Mouse (Mus musculus) CH12.LX (cell line): ENCODE data around the gene Vasp. TPM values are rescaled to one million over a fixed set of nuclear protein-coding genes. Genes with fewer than 3 reads are reported as not detected.

Experiments
- DNase-seq: peaks from one replicate; pipeline ENCODE4 v3.0.0-alpha.2; 2013; ENCODE audit errors: extremely low read depth
- H3K27ac ChIP-seq: 2 replicates; pipeline ENCODE4 v1.5.1; 2012; ENCODE audit warnings: low read depth, mild to moderate bottlenecking, control low read depth, moderate library complexity; ENCODE audit not compliant: insufficient read depth
- H3K27me3 ChIP-seq: replicated peaks from 2 replicates; pipeline ENCODE3; 2012; ENCODE audit warnings: inconsistent platforms
- H3K36me3 ChIP-seq, 2 experiments: replicated peaks in 1 of 2; 2 replicates each; pipeline versions ENCODE3 to v1.6.1; 2012; ENCODE audit warnings: inconsistent platforms in 1 of 2, low read length in 1 of 2, mild to moderate bottlenecking in 1 of 2, mixed read lengths in 1 of 2, moderate library complexity in 1 of 2; ENCODE audit not compliant: control insufficient read depth in 1 of 2, insufficient read depth in 1 of 2
- H3K4me1 ChIP-seq, 2 experiments: 2 replicates each; pipeline ENCODE4 v1.6.1; 2012; ENCODE audit warnings: inconsistent platforms in 1 of 2, moderate library complexity in 1 of 2; ENCODE audit not compliant: insufficient read depth in 2 of 2, control insufficient read depth in 1 of 2
- H3K4me2 ChIP-seq: 2 replicates; pipeline ENCODE4 v1.6.1; 2012; ENCODE audit warnings: low read depth, mild to moderate bottlenecking, control low read depth; ENCODE audit not compliant: poor library complexity, insufficient read depth, severe bottlenecking
- H3K4me3 ChIP-seq, 3 experiments: fragments of 150-350 bp in 1 of 3; sonication (generic) in 1 of 3; replicated peaks in 1 of 3; 2 replicates each; pipeline versions ENCODE3 to v1.5.1; 2011 to 2012; ENCODE audit warnings: low read depth in 2 of 3, low read length in 2 of 3, mild to moderate bottlenecking in 2 of 3, moderate library complexity in 2 of 3, control low read depth in 1 of 3, improper control_type of control experiment in 1 of 3, inconsistent platforms in 1 of 3, mixed read lengths in 1 of 3; ENCODE audit not compliant: poor library complexity in 1 of 3
- H3K79me2 ChIP-seq: replicated peaks from 2 replicates; pipeline ENCODE4 v1.6.1; 2012; ENCODE audit warnings: mild to moderate bottlenecking, moderate library complexity; ENCODE audit not compliant: control insufficient read depth, poor library complexity, insufficient read depth, severe bottlenecking; ENCODE audit errors: extremely low read depth
- H3K9ac ChIP-seq: 2 replicates; pipeline ENCODE4 v1.6.1; 2012; ENCODE audit warnings: low read depth, mild to moderate bottlenecking, control low read depth, moderate library complexity; ENCODE audit not compliant: insufficient read depth
- H3K9me3 ChIP-seq: replicated peaks from 2 replicates; pipeline ENCODE3; 2012; ENCODE audit warnings: low read length, inconsistent platforms, mixed read lengths
- BHLHE40 ChIP-seq: IDR thresholded peaks from 2 replicates; pipeline ENCODE4 v1.6.1; 2011; ENCODE audit warnings: mild to moderate bottlenecking, low read depth, low read length, improper control_type of control experiment
- CHD1 ChIP-seq: IDR thresholded peaks from 2 replicates; pipeline ENCODE4 v1.6.1; 2012; ENCODE audit warnings: low read depth, low read length, improper control_type of control experiment, inconsistent platforms
- CHD2 ChIP-seq: IDR thresholded peaks from 2 replicates; pipeline ENCODE4 v1.6.1; 2011; ENCODE audit warnings: low read length, improper control_type of control experiment
- CTCF ChIP-seq, 2 experiments: IDR thresholded peaks in 1 of 2; conservative IDR thresholded peaks in 1 of 2; 2 replicates each; pipeline ENCODE4 v1.5.1; 2011 to 2012; ENCODE audit warnings: low read depth in 2 of 2, low read length in 2 of 2, improper control_type of control experiment in 1 of 2, inconsistent platforms in 1 of 2, mild to moderate bottlenecking in 1 of 2, moderate library complexity in 1 of 2
- E2F4 ChIP-seq: IDR thresholded peaks from 2 replicates; pipeline ENCODE4 v1.6.1; 2011; ENCODE audit warnings: low read depth, low read length, improper control_type of control experiment; ENCODE audit not compliant: insufficient replicate concordance
- ELF1 ChIP-seq: IDR thresholded peaks from 2 replicates; pipeline ENCODE4 v1.6.1; 2014; ENCODE audit warnings: low read depth, mild to moderate bottlenecking, inconsistent platforms, low read length, improper control_type of control experiment
- EP300 ChIP-seq: IDR thresholded peaks from 2 replicates; pipeline ENCODE4 v1.6.1; 2011; ENCODE audit warnings: low read length, improper control_type of control experiment
- ETS1 ChIP-seq: conservative IDR thresholded peaks from 2 replicates; pipeline ENCODE4 v1.6.1; 2012; ENCODE audit warnings: low read depth, mild to moderate bottlenecking, inconsistent platforms, low read length, improper control_type of control experiment, moderate library complexity
- GABPA ChIP-seq: IDR thresholded peaks from 2 replicates; pipeline ENCODE4 v1.6.1; 2012; ENCODE audit warnings: low read depth, low read length, improper control_type of control experiment, inconsistent platforms; ENCODE audit not compliant: insufficient replicate concordance
- HCFC1 ChIP-seq: IDR thresholded peaks from 2 replicates; pipeline ENCODE4 v1.6.1; 2012; ENCODE audit warnings: low read depth, mild to moderate bottlenecking, inconsistent platforms, low read length, improper control_type of control experiment
- IRF4 ChIP-seq: IDR thresholded peaks from 2 replicates; pipeline ENCODE4 v1.6.1; 2014; ENCODE audit warnings: low read depth, mild to moderate bottlenecking, inconsistent platforms, low read length, improper control_type of control experiment
- JUN ChIP-seq: IDR thresholded peaks from 2 replicates; pipeline ENCODE4 v1.6.1; 2011; ENCODE audit warnings: low read depth, mild to moderate bottlenecking, low read length, improper control_type of control experiment, moderate library complexity; ENCODE audit not compliant: insufficient read depth
- MAFK ChIP-seq: IDR thresholded peaks from 2 replicates; pipeline ENCODE4 v1.6.1; 2011; ENCODE audit warnings: low read length, improper control_type of control experiment; ENCODE audit not compliant: insufficient replicate concordance
- MAX ChIP-seq: IDR thresholded peaks from 2 replicates; pipeline ENCODE4 v1.6.1; 2011; ENCODE audit warnings: low read length, improper control_type of control experiment
- MXI1 ChIP-seq: IDR thresholded peaks from 2 replicates; pipeline ENCODE4 v1.6.1; 2011; ENCODE audit warnings: mild to moderate bottlenecking, low read depth, low read length, improper control_type of control experiment
- NELFE ChIP-seq: IDR thresholded peaks from 2 replicates; pipeline ENCODE4 v1.6.1; 2011; ENCODE audit warnings: low read depth, low read length, improper control_type of control experiment
- NRF1 ChIP-seq: IDR thresholded peaks from 2 replicates; pipeline ENCODE4 v1.6.1; 2014; ENCODE audit warnings: low read depth, mild to moderate bottlenecking, inconsistent platforms, low read length, improper control_type of control experiment, moderate library complexity
- POLR2AphosphoS2 ChIP-seq: IDR thresholded peaks from 2 replicates; pipeline ENCODE4 v1.6.1; 2011; ENCODE audit warnings: low read depth, low read length, improper control_type of control experiment
- RAD21 ChIP-seq: IDR thresholded peaks from 2 replicates; pipeline ENCODE4 v1.6.1; 2011; ENCODE audit warnings: low read depth, mild to moderate bottlenecking, low read length, improper control_type of control experiment, moderate library complexity
- RCOR1 ChIP-seq: conservative IDR thresholded peaks from 2 replicates; pipeline ENCODE4 v1.6.1; 2012; ENCODE audit warnings: low read depth, mild to moderate bottlenecking, inconsistent platforms, low read length, improper control_type of control experiment
- TBP ChIP-seq: conservative IDR thresholded peaks from 2 replicates; pipeline ENCODE4 v1.6.1; 2011; ENCODE audit warnings: low read depth, low read length, improper control_type of control experiment
- ZC3H11A ChIP-seq: IDR thresholded peaks from 2 replicates; pipeline ENCODE4 v1.6.1; 2012; ENCODE audit warnings: low read depth, mild to moderate bottlenecking, inconsistent platforms, low read length, improper control_type of control experiment
- ZNF384 ChIP-seq: IDR thresholded peaks from 2 replicates; pipeline ENCODE4 v1.6.1; 2012; ENCODE audit warnings: low read depth, low read length, improper control_type of control experiment, inconsistent platforms
- dilution Hi-C: fragments of 300-500 bp; cut with MboI; formaldehyde crosslinking; loops from 2 replicates; pipeline ENCODE4 v1.14.3; 2020; ENCODE audit warnings: low sequenced_read_pairs; ENCODE audit not compliant: extremely low pct_unique_long_range_greater_than_20kb, extremely low pct_ligation_motif_present
- in situ Hi-C: fragments of 300-500 bp; cut with MboI; formaldehyde crosslinking; loops from 3 replicates; pipeline ENCODE4 v1.14.3; 2019; ENCODE audit warnings: low sequenced_read_pairs, low pct_ligation_motif_present, low pct_unique_long_range_greater_than_20kb, mixed read lengths
- polyA plus RNA-seq: library from polyadenylated mRNA; unstranded; fragments of >175 nt; gene quantifications from 2 replicates; pipeline ENCODE4 v1.2.1, GENCODE M21; 2012; ENCODE audit warnings: low read depth; ENCODE audit not compliant: insufficient read length
- total RNA-seq, 2 experiments: library from RNA; depleted of rRNA; stranded (reverse); fragments of 300-350 nt in 1 of 2; fragments of >200 nt in 1 of 2; gene quantifications; 2 replicates each; pipeline ENCODE4 v1.2.3; 2012 to 2014

Gene Vasp
- total and polyA plus RNA-seq, 3 experiments, result 114 to 191 (median 125) TPM

GRCm38 (mm10) chr7:19279581-19280114 lies 8.0 kb upstream of the Vasp start, which contains the start of gene Ppm1n:
Gene Ppm1n, minus strand, starts transcription at chr7:19280064.
- in situ Hi-C loops, result loop anchor here (5.0 kb wide), 1 partner anchor 97 kb away; no protein-coding TSS in a partner anchor
- Histone ChIP-seq H3K79me2 (no peaks in the 10 kb centered on the region), H3K36me3 (no peaks in the 10 kb centered on the region), H3K27me3 (peaks cover 18% of the 10 kb centered on the region), H3K9me3 (peaks cover 2% of the 10 kb centered on the region), H3K4me1 (peaks cover 2 to 31% of the 10 kb centered on the region in 2 experiments; a peak in 3 of 4 replicates), H3K4me2 (no peak within 1 kb of the TSS), H3K27ac (no peak within 1 kb of the TSS), H3K9ac (no peak within 1 kb of the TSS), H3K4me3 (no peak within 1 kb of the TSS)
- no peak for DNase-seq
- dilution Hi-C loops, result no loop called here
- TF ChIP-seq MXI1, result no peak
- TF ChIP-seq MAFK, result no peak
- no peak for TF ChIP-seq NELFE
- TF ChIP-seq GABPA, result no peak
- no peak for TF ChIP-seq ZC3H11A
- TF ChIP-seq E2F4, result no peak
- no peak for TF ChIP-seq ELF1
- TF ChIP-seq POLR2AphosphoS2, result no peak
- no peak for TF ChIP-seq CHD2
- no peak for TF ChIP-seq BHLHE40
- no peak for TF ChIP-seq NRF1
- no peak for TF ChIP-seq HCFC1
- no peak for TF ChIP-seq ETS1

- peaks cover 13% of the 10 kb centered on the region for H3K27me3 ChIP-seq
- H3K79me2 ChIP-seq, result no peaks in the 10 kb centered on the region
- H3K27ac ChIP-seq, result no peak overlapping the region
- dilution Hi-C loops (no loop called here), in situ Hi-C loops (no loop called here)
- TF ChIP-seq CTCF (conservative IDR thresholded peaks at IDR 0.05 in 1 of 2, IDR thresholded peaks at IDR 0.05 in 1 of 2; ENCODE audit: low read depth in 2 of 2, low read length in 2 of 2) (no peak), MAX (no peak), ZNF384 (no peak), IRF4 (no peak), BHLHE40 (no peak), TBP (no peak), ZC3H11A (no peak), RAD21 (no peak), MAFK (no peak), RCOR1 (no peak), POLR2AphosphoS2 (no peak), CHD1 (no peak), EP300 (no peak), NRF1 (no peak), JUN (no peak)
- H3K36me3 ChIP-seq, result no peaks in the 10 kb centered on the region
- H3K4me3 ChIP-seq, result no peak overlapping the region
- no peak overlapping the region for H3K9ac ChIP-seq
- no peak for DNase-seq
- peaks cover 2% of the 10 kb centered on the region for H3K9me3 ChIP-seq
- H3K4me1 ChIP-seq, result peaks cover 2 to 37% of the 10 kb centered on the region in 2 experiments; a peak in 3 of 4 replicates
- H3K4me2 ChIP-seq, result no peak overlapping the region
These were observed 7.4 kb upstream of the Vasp start for GRCm38 (mm10) chr7:19279052-19279451.
